Mouse (Mus musculus) left cerebral cortex, postnatal 4 days (tissue): Measurements from ENCODE around the gene Rnf31. TPM values are rescaled to one million over a fixed set of nuclear protein-coding genes. Genes with fewer than 3 reads are reported as not detected.

Source experiments
- DNase-seq: peaks from one replicate; pipeline ENCODE4 v3.0.0-alpha.2; 2022
- intact Hi-C: fragments of 180-260 bp; cut with DNase I; formaldehyde crosslinking; loops from one replicate; pipeline ENCODE4 v1.15.1; 2025
- total RNA-seq, 2 experiments: library from RNA; stranded (reverse); gene quantifications; 2 replicates each; pipeline ENCODE4 v1.2.3; 2021

The Rnf31 gene
- total RNA-seq, 2 experiments from 2014 or later, result 33.3 to 47.7 TPM

DNA sequence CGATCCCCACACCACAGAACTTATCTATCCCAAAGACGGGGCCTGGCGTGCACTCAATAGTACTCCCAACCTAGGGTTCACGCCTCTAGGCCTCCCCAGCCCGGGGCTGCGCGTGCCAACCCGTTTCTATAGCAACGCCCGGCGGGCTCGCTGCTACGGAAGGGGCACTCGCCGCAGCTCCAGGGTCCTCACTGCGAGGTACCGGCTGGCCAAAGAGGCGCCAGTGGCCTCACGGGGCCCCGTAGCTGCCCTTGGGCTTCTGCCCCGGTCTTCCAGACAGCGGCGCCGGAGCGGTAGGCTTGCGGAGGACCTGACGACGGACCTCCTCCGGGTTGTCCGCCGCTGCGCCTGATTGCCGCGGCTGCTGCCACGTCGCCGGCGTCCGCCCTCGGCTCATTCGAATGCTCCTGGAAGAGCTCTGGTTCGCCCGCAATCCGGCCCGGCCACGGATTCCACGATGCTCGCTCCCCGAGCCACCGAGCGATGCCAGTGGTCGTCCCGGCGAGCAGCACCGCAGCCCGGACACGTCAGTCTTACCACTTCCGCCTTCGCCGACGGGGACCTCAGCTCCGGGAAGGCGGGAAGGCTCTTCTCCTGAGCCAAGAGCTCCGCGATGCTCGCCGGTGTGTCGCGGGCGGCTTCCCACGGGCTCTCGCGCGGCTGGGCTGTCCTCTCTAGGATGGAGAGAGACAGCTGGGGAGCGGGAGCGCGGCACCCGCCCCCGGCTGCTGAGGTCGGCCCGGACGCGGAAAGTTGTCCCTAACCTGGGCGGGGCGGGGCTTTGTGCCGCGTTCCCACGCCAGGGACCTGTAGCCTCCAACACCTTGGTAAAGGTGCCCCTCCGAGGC, 51.8 kb downstream of the Rnf31 start, which contains the start of gene Tm9sf1:
TSS of gene Tm9sf1 (minus strand) at position 747 of the 848 bp plus-strand sequence.
- DNase-seq, result peak; percentile 80
- intact Hi-C loops, result no loop called here

DNA sequence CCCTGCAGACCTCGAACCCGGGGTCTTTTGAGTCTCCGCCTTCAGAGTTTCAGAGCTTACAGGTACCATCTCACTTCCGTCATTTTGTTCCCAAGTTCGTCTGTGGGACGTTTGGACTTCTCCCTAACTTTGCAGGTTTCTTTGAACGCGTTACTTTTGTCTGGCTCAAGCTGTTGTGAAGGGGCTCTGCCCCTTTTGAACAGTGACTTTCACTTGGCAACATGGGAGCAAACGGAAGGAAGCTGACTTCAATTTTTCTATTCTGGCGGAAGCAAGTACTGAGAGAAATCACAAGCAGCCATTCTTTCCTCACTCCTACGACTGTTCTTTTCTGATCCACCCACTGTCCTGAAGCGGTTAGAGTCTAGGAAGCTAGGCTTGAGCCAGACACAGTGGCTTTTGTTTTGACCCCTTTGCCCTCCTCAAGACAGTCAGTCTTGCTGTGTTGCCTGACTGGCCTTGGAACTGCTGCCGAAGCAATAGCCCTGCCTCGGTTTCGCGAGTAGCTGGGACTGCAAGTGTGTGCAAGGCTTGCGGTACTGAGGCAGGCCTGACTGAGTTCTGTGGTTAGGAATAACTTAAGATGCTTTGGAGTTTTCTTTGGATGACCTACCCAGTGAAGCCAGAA, 52.9 kb downstream of the Rnf31 start:
- no peak for DNase-seq
- intact Hi-C loops, result no loop called here

DNA sequence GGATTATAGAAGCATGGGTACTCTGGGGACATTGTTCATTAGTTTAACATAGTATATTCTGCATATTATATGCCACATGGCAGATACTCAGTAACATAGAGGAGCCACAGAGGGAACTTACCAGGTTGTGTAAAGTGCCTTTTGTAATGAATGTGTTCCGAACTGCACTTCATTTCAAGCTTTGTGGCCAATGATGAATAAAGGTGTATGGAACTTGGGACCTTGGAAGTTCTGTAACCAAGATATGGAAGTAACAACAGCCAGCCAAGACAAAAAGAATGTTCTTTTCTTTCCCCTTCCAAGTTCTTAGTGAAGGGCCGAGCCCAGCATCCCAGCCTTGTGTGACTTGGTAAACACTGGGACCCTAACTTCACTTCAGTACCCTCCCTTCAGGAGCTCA, 58.4 kb downstream of the Rnf31 start, which contains the start of gene Tssk4:
TSS of gene Tssk4 (plus strand) at position 301 of the 400 bp plus-strand sequence.
- intact Hi-C loops, result no loop called here
- no peak for DNase-seq

DNA sequence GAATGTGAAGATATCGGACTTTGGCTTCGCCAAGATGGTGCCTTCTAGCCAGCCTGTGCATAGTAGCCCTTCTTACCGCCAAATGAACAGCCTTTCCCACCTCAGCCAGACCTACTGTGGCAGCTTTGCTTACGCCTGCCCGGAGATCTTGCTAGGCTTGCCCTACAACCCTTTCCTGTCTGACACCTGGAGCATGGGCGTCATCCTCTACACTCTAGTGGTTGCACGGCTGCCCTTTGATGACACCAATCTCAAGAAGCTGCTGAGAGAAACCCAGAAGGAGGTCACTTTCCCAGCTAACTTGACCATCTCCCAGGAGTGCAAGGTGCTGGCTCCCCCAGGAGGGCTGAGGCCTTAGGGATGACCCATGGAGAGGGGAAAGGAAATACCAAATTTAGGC, 60.0 kb downstream of the Rnf31 start:
- intact Hi-C loops, result no loop called here
- DNase-seq, result no peak

Other genes with a start within 250 kb of the Rnf31 start
- gene Dhrs4, start 113.0 kb upstream of the Rnf31 start, total RNA-seq, result 10 to 100 TPM; 13.6 to 14.9 TPM
- gene Carmil3, start 101.1 kb upstream of the Rnf31 start, total RNA-seq, result 100 to 1,000 TPM; 151 to 183 TPM
- 10 to 100 TPM; 53.1 to 61.7 TPM for gene Cpne6, start 81.3 kb upstream of the Rnf31 start, total RNA-seq
- gene Nrl, start 66.7 kb upstream of the Rnf31 start, total RNA-seq, result under 1 TPM; 0.20 to 0.42 TPM
- gene Pck2, start 51.4 kb upstream of the Rnf31 start, total RNA-seq, result 10 to 100 TPM; 13.6 to 14.3 TPM
- gene Dcaf11, start 31.7 kb upstream of the Rnf31 start, total RNA-seq, result 10 to 100 TPM; 61.2 to 66.4 TPM
- not detected for gene A730061H03Rik, start 31.3 kb upstream of the Rnf31 start, total RNA-seq
- not detected for gene Fitm1, start 16.1 kb upstream of the Rnf31 start, total RNA-seq
- gene Psme1, start 13.6 kb upstream of the Rnf31 start, total RNA-seq, result 100 to 1,000 TPM; 111 to 112 TPM
- 10 to 100 TPM; 27.8 to 36.4 TPM for gene Emc9, start 6.4 kb upstream of the Rnf31 start, total RNA-seq
- gene Psme2, start 595 bp upstream of the Rnf31 start, total RNA-seq, result 100 to 1,000 TPM in 1 of 2 experiments, 10 to 100 TPM in 1; 98.8 to 106 TPM
- 10 to 100 TPM; 11.5 to 15.7 TPM for gene Irf9, start 11.9 kb downstream of the Rnf31 start, total RNA-seq
- gene Rec8, start 26.3 kb downstream of the Rnf31 start, total RNA-seq, result 1 to 10 TPM; 2.6 to 3.8 TPM
- gene Ipo4, start 44.2 kb downstream of the Rnf31 start, total RNA-seq, result 100 to 1,000 TPM; 161 to 176 TPM
- 1 to 10 TPM; 4.0 to 4.1 TPM for gene Gm49378, start 46.2 kb downstream of the Rnf31 start, total RNA-seq
- 10 to 100 TPM; 35.3 to 41.1 TPM for gene Tm9sf1, start 52.1 kb downstream of the Rnf31 start, total RNA-seq
- 1 to 10 TPM; 1.2 to 2.4 TPM for gene Tssk4, start 58.5 kb downstream of the Rnf31 start, total RNA-seq
- 10 to 100 TPM; 44.6 to 44.7 TPM for gene Mdp1, start 68.8 kb downstream of the Rnf31 start, total RNA-seq
- gene Gmpr2, start 80.2 kb downstream of the Rnf31 start, total RNA-seq, result 10 to 100 TPM; 33.8 to 35.4 TPM
- gene Nedd8, start 80.4 kb downstream of the Rnf31 start, total RNA-seq, result 100 to 1,000 TPM; 347 to 384 TPM
- gene Tinf2, start 90.1 kb downstream of the Rnf31 start, total RNA-seq, result 10 to 100 TPM; 11.8 to 15.6 TPM
- under 1 TPM in 1 of 2 experiments, not detected in 1; 0.32 TPM for gene Tgm1, start 122.2 kb downstream of the Rnf31 start, total RNA-seq
- 10 to 100 TPM; 55.2 to 55.8 TPM for gene Rabggta, start 130.6 kb downstream of the Rnf31 start, total RNA-seq
- gene Dhrs1, start 154.0 kb downstream of the Rnf31 start, total RNA-seq, result 10 to 100 TPM; 63.2 to 75.1 TPM
- gene Nop9, start 154.0 kb downstream of the Rnf31 start, total RNA-seq, result 10 to 100 TPM; 19.5 to 20.1 TPM
- under 1 TPM in 1 of 2 experiments, not detected in 1; 0.90 TPM for gene Cideb, start 166.8 kb downstream of the Rnf31 start, total RNA-seq
- 1 to 10 TPM in 1 of 2 experiments, under 1 TPM in 1; 0.79 to 1.0 TPM for gene Ltb4r2, start 169.7 kb downstream of the Rnf31 start, total RNA-seq
- gene Ltb4r1, start 174.3 kb downstream of the Rnf31 start, total RNA-seq, result 1 to 10 TPM; 1.0 to 1.4 TPM
- 1 to 10 TPM; 4.6 to 5.2 TPM for gene Adcy4, start 192.4 kb downstream of the Rnf31 start, total RNA-seq
- 1 to 10 TPM; 1.4 to 1.8 TPM for gene Ripk3, start 197.2 kb downstream of the Rnf31 start, total RNA-seq
- 1 to 10 TPM; 8.2 TPM for gene Nfatc4, start 231.4 kb downstream of the Rnf31 start, total RNA-seq